In genomic region chr11:33872716-33873048, GRCm38 (mm10) we compare ENCODE assay signal across 12 mouse cellular contexts.
DNase-seq lines count a peak whose midpoint lies in the region; ATAC-seq lines count a peak whose summit lies in the region.
"Had no signal": no experiment of that assay in that cellular context is flagged by ENCODE, and none has a peak within 500 bp of the region (broad histone marks: within the 10 kb centered on the region; RNA-seq: fewer than 3 reads in every experiment).

No protein-coding gene starts in this region.

- peak overlapping the region; percentile 80 for H3K27ac ChIP-seq in heart, embryonic 11.5 days (ENCODE audit: low read depth, low read length)
- no peak overlapping the region; the same call in 1 of the 2 replicates for H3K27ac ChIP-seq in limb, embryonic 12.5 days
- no peak overlapping the region for H3K27ac ChIP-seq in limb, embryonic 10.5 days
- peak overlapping the region; percentile 73 for H3K27ac ChIP-seq in embryonic facial prominence, embryonic 15.5 days (replicated peaks)
- H3K27ac ChIP-seq in liver, embryonic 15.5 days (replicated peaks) = no peak overlapping the region

- peak overlapping the region; percentile 39; the same call in 1 of the 2 replicates for H3K9ac ChIP-seq in heart, embryonic 11.5 days (ENCODE audit: low read depth, low read length)
- H3K9ac ChIP-seq in limb, embryonic 12.5 days (replicated peaks) = no peak overlapping the region
- H3K9ac ChIP-seq in embryonic facial prominence, embryonic 15.5 days = no peak overlapping the region
- H3K9ac ChIP-seq in liver, embryonic 15.5 days = no peak overlapping the region

- intact Hi-C loops in heart, postnatal 10 days (cut with DNase I) = no loop called here

- DNase-seq in heart, postnatal 10 days = no peak
- DNase-seq in limb, embryonic 10.5 days (ENCODE audit: low spot score) = no peak
- no peak for DNase-seq in gastrocnemius, postnatal 25 days
- DNase-seq in frontal cortex, postnatal 36 days (ENCODE audit: low spot score in 2 of 2) = no peak
- DNase-seq: cerebellum, adult 11 months; spleen, adult 18-20 months; thymus, postnatal 25 days had no signal

- H3K4me3 ChIP-seq in heart, embryonic 11.5 days (ENCODE audit: low read depth, low read length) = 0 out of 2 replicates have a peak overlapping the region, but pooled peaks have one; percentile 8
- no peak overlapping the region for H3K4me3 ChIP-seq in limb, embryonic 12.5 days (replicated peaks)
- H3K4me3 ChIP-seq in limb, embryonic 10.5 days = no peak overlapping the region
- no peak overlapping the region for H3K4me3 ChIP-seq in embryonic facial prominence, embryonic 15.5 days (replicated peaks)
- no peak overlapping the region for H3K4me3 ChIP-seq in liver, embryonic 15.5 days (replicated peaks)

- 0 out of 2 replicates have a peak, but pooled peaks have one; percentile 52 for ATAC-seq in heart, embryonic 11.5 days (replicated peaks; ENCODE audit: insufficient number of reproducible peaks, low FRiP score, low TSS enrichment)
- ATAC-seq in limb, embryonic 12.5 days (ENCODE audit: insufficient number of reproducible peaks, insufficient read depth, low FRiP score, low TSS enrichment, low read depth) = peak; percentile 15; the same call in 1 of the 2 replicates
- ATAC-seq in embryonic facial prominence, embryonic 15.5 days (ENCODE audit: insufficient number of reproducible peaks, low FRiP score, low TSS enrichment, low read depth) = no peak; the same call in 1 of the 2 replicates
- ATAC-seq in liver, embryonic 15.5 days (ENCODE audit: insufficient read depth) = no peak
- ATAC-seq: Patski had no signal

- H3K9me3 ChIP-seq in heart, embryonic 11.5 days (replicated peaks; ENCODE audit: control insufficient read depth, low read length) = peaks cover 4% of the 10 kb centered on the region; the same call in 1 of the 2 replicates
- H3K9me3 ChIP-seq in limb, embryonic 12.5 days = peaks cover 9% of the 10 kb centered on the region; the same call in 1 of the 2 replicates
- no peaks in the 10 kb centered on the region for H3K9me3 ChIP-seq in limb, embryonic 10.5 days (replicated peaks)
- 0 out of 2 replicates have a peak, but pooled peaks cover 8% of the 10 kb centered on the region for H3K9me3 ChIP-seq in embryonic facial prominence, embryonic 15.5 days (replicated peaks)
- no peaks in the 10 kb centered on the region for H3K9me3 ChIP-seq in liver, embryonic 15.5 days (replicated peaks)

- peaks cover 24% of the 10 kb centered on the region for H3K4me1 ChIP-seq in heart, embryonic 11.5 days (ENCODE audit: control insufficient read depth, insufficient read depth, low read length)
- H3K4me1 ChIP-seq in limb, embryonic 12.5 days (replicated peaks) = peaks cover 13% of the 10 kb centered on the region
- H3K4me1 ChIP-seq in limb, embryonic 10.5 days = peaks cover 18% of the 10 kb centered on the region
- H3K4me1 ChIP-seq in embryonic facial prominence, embryonic 15.5 days = peaks cover 18% of the 10 kb centered on the region; the same call in 1 of the 2 replicates
- H3K4me1 ChIP-seq in liver, embryonic 15.5 days (replicated peaks) = peaks cover 25% of the 10 kb centered on the region

- H3K27me3 ChIP-seq in heart, embryonic 11.5 days (ENCODE audit: control insufficient read depth, insufficient read depth, low read length) = no peaks in the 10 kb centered on the region
- H3K27me3 ChIP-seq in limb, embryonic 12.5 days = no peaks in the 10 kb centered on the region
- no peaks in the 10 kb centered on the region for H3K27me3 ChIP-seq in limb, embryonic 10.5 days (ENCODE audit: low read depth, poor library complexity, severe bottlenecking)
- H3K27me3 ChIP-seq in embryonic facial prominence, embryonic 15.5 days = no peaks in the 10 kb centered on the region; the same call in 1 of the 2 replicates
- peaks cover 6% of the 10 kb centered on the region; the same call in 1 of the 2 replicates for H3K27me3 ChIP-seq in liver, embryonic 15.5 days
- H3K27me3 ChIP-seq: Patski had no signal

- H3K4me2 ChIP-seq in heart, embryonic 11.5 days = peak overlapping the region; percentile 45
- H3K4me2 ChIP-seq in limb, embryonic 12.5 days = no peak overlapping the region
- no peak overlapping the region for H3K4me2 ChIP-seq in embryonic facial prominence, embryonic 15.5 days (replicated peaks)
- peak overlapping the region; percentile 23 for H3K4me2 ChIP-seq in liver, embryonic 15.5 days

- WGBS in heart, embryonic 11.5 days (ENCODE audit: insufficient replicate concordance) = 68% methylated on average over 2 of the region's 2 CpGs
- 41% methylated on average over 2 of the region's 2 CpGs for WGBS in limb, embryonic 12.5 days
- WGBS in limb, embryonic 10.5 days = 54% methylated on average over 2 of the region's 2 CpGs
- 46% methylated on average over 2 of the region's 2 CpGs for WGBS in embryonic facial prominence, embryonic 15.5 days
- WGBS in liver, embryonic 15.5 days (ENCODE audit: insufficient replicate concordance) = 73% methylated on average over 2 of the region's 2 CpGs

- H3K36me3 ChIP-seq in heart, embryonic 11.5 days (ENCODE audit: control insufficient read depth, insufficient read depth, low read length) = no peaks in the 10 kb centered on the region
- no peaks in the 10 kb centered on the region for H3K36me3 ChIP-seq in limb, embryonic 12.5 days
- H3K36me3 ChIP-seq in limb, embryonic 10.5 days = no peaks in the 10 kb centered on the region
- H3K36me3 ChIP-seq in embryonic facial prominence, embryonic 15.5 days = no peaks in the 10 kb centered on the region
- H3K36me3 ChIP-seq in liver, embryonic 15.5 days (replicated peaks) = no peaks in the 10 kb centered on the region

Comparison
In these comparisons a context has a peak if more than half of its experiments do, and no peak if none do; other contexts are left out.
1. ATAC-seq: peak in heart, embryonic 11.5 days (single experiment) and limb, embryonic 12.5 days (single experiment); none in embryonic facial prominence, embryonic 15.5 days (single experiment) and liver, embryonic 15.5 days (single experiment).
2. H3K27ac ChIP-seq: peak in heart, embryonic 11.5 days (single experiment) and embryonic facial prominence, embryonic 15.5 days (single experiment); none in limb, embryonic 12.5 days (single experiment), limb, embryonic 10.5 days (single experiment) and liver, embryonic 15.5 days (single experiment).
3. H3K4me2 ChIP-seq: peak in heart, embryonic 11.5 days (single experiment) and liver, embryonic 15.5 days (single experiment); none in limb, embryonic 12.5 days (single experiment) and embryonic facial prominence, embryonic 15.5 days (single experiment).